In genomic region chr2:14055566-14056331, GRCm38 (mm10) we compare ENCODE assay signal across 8 mouse cellular contexts. TPM values are rescaled to one million over a fixed set of nuclear protein-coding genes. Genes with fewer than 3 reads are reported as not detected.
DNase-seq lines count a peak whose midpoint lies in the region; ATAC-seq and TF ChIP-seq lines count a peak whose summit lies in the region.

TSS of gene Hacd1 (minus strand) at chr2:14056135.

- H3K27ac ChIP-seq in ES-E14 (ENCODE audit: insufficient read depth, low read depth, low read length, poor library complexity, severe bottlenecking), result peak within 1 kb of the TSS; percentile 85; the same call in 1 of the 2 replicates
- peak within 1 kb of the TSS; percentile 91 for H3K27ac ChIP-seq in forebrain, postnatal 0 days (ENCODE audit: low read depth, low read length)
- peak within 1 kb of the TSS; percentile 90 for H3K27ac ChIP-seq in lung, embryonic 16.5 days (ENCODE audit: low read length)

- peak; percentile 78 for DNase-seq in ES-E14 (ENCODE audit: low read depth, low spot score)
- DNase-seq in cerebellum, adult 18-20 months, result peak; percentile 81 to 88
- DNase-seq in forebrain, postnatal 0 days, result peak; percentile 96
- DNase-seq in heart, postnatal 36 days, result peak; percentile 71 to 79
- DNase-seq in layer of hippocampus, adult 9-11 months, result peak; percentile 79
- DNase-seq in ovary, postnatal 10 days (ENCODE audit: low spot score), result peak; percentile 45
- peak; percentile 93 for DNase-seq in thymus, postnatal 0 days (ENCODE audit: low spot score)

- in situ Hi-C loops in ES-E14 (cut with MboI; ENCODE audit: low sequenced_read_pairs in 2 of 2, unreplicated experiment in 2 of 2), result no loop called here

- peak within 1 kb of the TSS; percentile 72 to 92 for H3K4me3 ChIP-seq in ES-E14 (ENCODE audit: insufficient read depth in 1 of 2, low read depth in 1 of 2, low read length in 2 of 2, poor library complexity in 1 of 2, severe bottlenecking in 1 of 2)
- peak within 1 kb of the TSS; percentile 85 for H3K4me3 ChIP-seq in forebrain, postnatal 0 days (ENCODE audit: low read depth, low read length)
- H3K4me3 ChIP-seq in lung, embryonic 16.5 days (ENCODE audit: low read length), result peak within 1 kb of the TSS; percentile 87

- H3K4me1 ChIP-seq in ES-E14 (ENCODE audit: control insufficient read depth in 2 of 2, insufficient read depth in 2 of 2, low read length in 2 of 2, poor library complexity in 1 of 2), result no peaks in the 10 kb centered on the region
- H3K4me1 ChIP-seq in forebrain, postnatal 0 days (ENCODE audit: insufficient read depth), result no peaks in the 10 kb centered on the region
- peaks cover 3% of the 10 kb centered on the region; the same call in 1 of the 2 replicates for H3K4me1 ChIP-seq in lung, embryonic 16.5 days (replicated peaks; ENCODE audit: control insufficient read depth, insufficient read depth, low read length)

- H3K36me3 ChIP-seq in ES-E14 (ENCODE audit: control insufficient read depth, insufficient read depth, low read length, poor library complexity, severe bottlenecking), result no peaks in the 10 kb centered on the region
- H3K36me3 ChIP-seq in forebrain, postnatal 0 days (ENCODE audit: insufficient read depth), result no peaks in the 10 kb centered on the region
- H3K36me3 ChIP-seq in lung, embryonic 16.5 days (ENCODE audit: control insufficient read depth, insufficient read depth, low read length), result no peaks in the 10 kb centered on the region

- WGBS in forebrain, postnatal 0 days, result 2% methylated on average over 83 of the region's 101 CpGs
- WGBS in lung, embryonic 16.5 days, result under 1% methylated on average over 76 of the region's 101 CpGs

- intact Hi-C loops in heart, postnatal 36 days (cut with DNase I), result loop anchor here (1.0 to 10.0 kb wide), 3 partner anchors 18 to 999 kb away; partner anchors contain the start of genes Nsun6 and Rsu1

- H3K27me3 ChIP-seq in forebrain, postnatal 0 days (ENCODE audit: insufficient read depth, low read length), result no peaks in the 10 kb centered on the region
- H3K27me3 ChIP-seq in lung, embryonic 16.5 days (ENCODE audit: control insufficient read depth, insufficient read depth, low read depth, low read length), result no peaks in the 10 kb centered on the region

- no peak for TF ChIP-seq CTCF in forebrain, postnatal 0 days (IDR thresholded peaks at IDR 0.05; ENCODE audit: low read depth)

- peak; percentile 93 for ATAC-seq in forebrain, postnatal 0 days
- ATAC-seq in lung, embryonic 16.5 days (ENCODE audit: low read depth), result peak; percentile 91

- H3K4me2 ChIP-seq in forebrain, postnatal 0 days (ENCODE audit: low read depth), result peak within 1 kb of the TSS; percentile 92
- H3K4me2 ChIP-seq in lung, embryonic 16.5 days (ENCODE audit: low read depth, low read length), result peak within 1 kb of the TSS; percentile 74

- H3K9me3 ChIP-seq in ES-E14 (ENCODE audit: control insufficient read depth, insufficient read depth, low read depth, low read length), result no peaks in the 10 kb centered on the region
- H3K9me3 ChIP-seq in forebrain, postnatal 0 days (ENCODE audit: low read length), result no peaks in the 10 kb centered on the region
- H3K9me3 ChIP-seq in lung, embryonic 16.5 days (ENCODE audit: control insufficient read depth, low read length), result no peaks in the 10 kb centered on the region

- peak within 1 kb of the TSS; percentile 88 for H3K9ac ChIP-seq in ES-E14 (ENCODE audit: insufficient read depth, low read depth, low read length, poor library complexity, severe bottlenecking)
- peak within 1 kb of the TSS; percentile 88 for H3K9ac ChIP-seq in forebrain, postnatal 0 days
- peak within 1 kb of the TSS; percentile 81 for H3K9ac ChIP-seq in lung, embryonic 16.5 days (ENCODE audit: low read length)

TF ChIP-seq in ES-E14, 5 proteins besides CTCF, POLR2A, EP300 and RAD21:
- no peak for TF ChIP-seq CHD2 (IDR thresholded peaks at IDR 0.05; ENCODE audit: low read depth, low read length)
- TF ChIP-seq HCFC1 (IDR thresholded peaks at IDR 0.05; ENCODE audit: borderline replicate concordance, insufficient read depth, low read length), result no peak
- TF ChIP-seq ZNF384 (IDR thresholded peaks at IDR 0.05; ENCODE audit: low read depth, low read length), result no peak
- TF ChIP-seq MAFK (IDR thresholded peaks at IDR 0.05; ENCODE audit: insufficient read depth, low read depth, low read length), result no peak
- no peak for TF ChIP-seq ZC3H11A (IDR thresholded peaks at IDR 0.05; ENCODE audit: borderline replicate concordance, low read depth, low read length)
TF ChIP-seq in ES-E14: peak in this region for 0.

RNA-seq across cellular contexts. Expression of gene Hacd1, which starts in this region (rescaled TPM):
- 11.0 and 19.9 TPM in 2 replicates for total RNA-seq in ES-E14 (2012; rRNA removed)
- 60.3 and 67.5 TPM in 2 replicates for total RNA-seq in forebrain, postnatal 0 days (2014; rRNA removed)
- polyA plus RNA-seq in forebrain, postnatal 0 days (2015; fragmentation: Nextera tagmentation; extraction: Ambion mirVana), result 82.2 and 90.4 TPM in 2 replicates
- total RNA-seq in heart, postnatal 36 days (2021), result 100 to 1,000 TPM in 1 of 2 experiments, 10 to 100 TPM in 1; 98.4 to 113 TPM
- 82.0 TPM in 2 replicates for polyA plus RNA-seq in lung, embryonic 16.5 days (2015; fragmentation: Nextera tagmentation; extraction: Ambion mirVana)
- 45.0 and 49.2 TPM in 2 replicates for polyA plus RNA-seq in thymus, postnatal 0 days (2015; fragmentation: Nextera tagmentation; extraction: Ambion mirVana)

Comparison
In these comparisons a context has a peak if more than half of its experiments do, and no peak if none do; other contexts are left out.
1. Peak in every context shown above with its lines: DNase-seq, ATAC-seq, H3K4me3 ChIP-seq and H3K27ac ChIP-seq.
2. DNase-seq: peak in every context shown above with its lines; median percentile 96 in forebrain, postnatal 0 days; 93 in thymus, postnatal 0 days; 84 in cerebellum, adult 18-20 months; 79 in layer of hippocampus, adult 9-11 months; 78 in ES-E14; 75 in heart, postnatal 36 days; 45 in ovary, postnatal 10 days.